Mouse (Mus musculus) stomach, postnatal 0 days (tissue): ENCODE data around the gene Psmc2. TPM values are rescaled to one million over a fixed set of nuclear protein-coding genes. Genes with fewer than 3 reads are reported as not detected.

ENCODE experiments used
- ATAC-seq: fragments of 200-750 bp; cut with Nextera tagmentation; 2 replicates; pipeline ENCODE4 v1.8.0; 2017; ENCODE audit not compliant: low FRiP score, low TSS enrichment
- DNase-seq: peaks from one replicate; pipeline ENCODE4 v3.0.0-alpha.2; 2016; ENCODE audit warnings: low spot score
- H3K27ac ChIP-seq: fragments of 300-500 bp; sonication (generic); replicated peaks from 2 replicates; pipeline ENCODE4 v1.5.1; 2014; ENCODE audit warnings: mild to moderate bottlenecking, control low read depth
- H3K27me3 ChIP-seq: fragments of 300-500 bp; sonication (generic); 2 replicates; pipeline ENCODE4 v1.6.1; 2014; ENCODE audit warnings: low read length; ENCODE audit not compliant: control insufficient read depth, insufficient read depth
- H3K36me3 ChIP-seq: fragments of 300-500 bp; sonication (generic); 2 replicates; pipeline ENCODE4 v1.6.1; 2014; ENCODE audit warnings: low read length, mixed read lengths; ENCODE audit not compliant: control insufficient read depth, insufficient read depth
- H3K4me1 ChIP-seq: fragments of 300-500 bp; sonication (generic); replicated peaks from 2 replicates; pipeline ENCODE4 v1.6.1; 2014; ENCODE audit warnings: antibody characterized with exemption; ENCODE audit not compliant: control insufficient read depth, insufficient read depth
- H3K4me2 ChIP-seq: fragments of 300-500 bp; sonication (generic); replicated peaks from 2 replicates; pipeline ENCODE4 v1.6.1; 2014; ENCODE audit warnings: low read depth, mild to moderate bottlenecking, control low read depth, moderate library complexity
- H3K4me3 ChIP-seq: fragments of 300-500 bp; sonication (generic); 2 replicates; pipeline ENCODE4 v1.5.1; 2014; ENCODE audit warnings: low read depth, low read length, control low read depth
- H3K9ac ChIP-seq: fragments of 300-500 bp; sonication (generic); 2 replicates; pipeline ENCODE4 v1.6.1; 2014; ENCODE audit warnings: mild to moderate bottlenecking, low read length, control low read depth, mixed read lengths
- H3K9me3 ChIP-seq: fragments of 300-500 bp; sonication (generic); 2 replicates; pipeline ENCODE4 v1.6.1; 2016; ENCODE audit warnings: low read length; ENCODE audit not compliant: control insufficient read depth
- CTCF ChIP-seq: IDR thresholded peaks from 2 replicates; pipeline ENCODE4 v1.5.1; 2016; ENCODE audit warnings: antibody characterized with exemption, low read depth, mild to moderate bottlenecking, moderate library complexity
- EP300 ChIP-seq: optimal IDR thresholded peaks from 2 replicates; pipeline ENCODE3; 2016; ENCODE audit warnings: antibody characterized with exemption
- WGBS: fragments of 180-500 bp; shearing (Covaris S2); extraction: QIAGEN DNeasy Blood & Tissue Kit; methylation state at CpG from one replicate; pipeline ENCODE4 v1.1.7; 2014; 5-methylcytosine and 5-hydroxymethylcytosine counted together
- polyA plus RNA-seq: library from polyadenylated mRNA; unstranded; fragments of >200 nt; fragmentation: Nextera tagmentation; extraction: Ambion mirVana; gene quantifications from 2 replicates; pipeline ENCODE4 v1.2.1, GENCODE M21; 2015

Gene Psmc2
- polyA plus RNA-seq, 1 experiment from 2014 or later: 127 TPM

DNA sequence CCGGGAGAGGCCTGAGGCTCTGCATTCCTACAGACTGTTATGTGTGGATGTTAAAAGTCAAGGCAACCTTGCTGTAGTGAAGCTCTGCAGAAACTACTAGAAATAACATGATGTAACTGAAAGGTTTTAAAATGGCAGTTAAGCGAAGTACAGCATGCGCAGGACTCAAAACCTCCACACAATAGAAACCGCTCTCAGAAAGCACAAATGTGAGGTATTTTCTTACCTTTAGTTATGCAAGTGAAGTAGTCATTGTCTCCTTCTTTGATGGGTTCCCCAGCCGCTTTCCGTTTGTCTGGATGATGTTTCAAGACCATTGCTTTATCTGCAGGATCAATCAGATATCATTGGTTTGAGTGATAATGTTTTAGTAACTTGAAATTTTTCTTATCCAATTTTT lies 8.6 kb upstream of the Psmc2 start:
- no peak for ATAC-seq
- no peak for TF ChIP-seq CTCF
- no peak for TF ChIP-seq EP300

DNA sequence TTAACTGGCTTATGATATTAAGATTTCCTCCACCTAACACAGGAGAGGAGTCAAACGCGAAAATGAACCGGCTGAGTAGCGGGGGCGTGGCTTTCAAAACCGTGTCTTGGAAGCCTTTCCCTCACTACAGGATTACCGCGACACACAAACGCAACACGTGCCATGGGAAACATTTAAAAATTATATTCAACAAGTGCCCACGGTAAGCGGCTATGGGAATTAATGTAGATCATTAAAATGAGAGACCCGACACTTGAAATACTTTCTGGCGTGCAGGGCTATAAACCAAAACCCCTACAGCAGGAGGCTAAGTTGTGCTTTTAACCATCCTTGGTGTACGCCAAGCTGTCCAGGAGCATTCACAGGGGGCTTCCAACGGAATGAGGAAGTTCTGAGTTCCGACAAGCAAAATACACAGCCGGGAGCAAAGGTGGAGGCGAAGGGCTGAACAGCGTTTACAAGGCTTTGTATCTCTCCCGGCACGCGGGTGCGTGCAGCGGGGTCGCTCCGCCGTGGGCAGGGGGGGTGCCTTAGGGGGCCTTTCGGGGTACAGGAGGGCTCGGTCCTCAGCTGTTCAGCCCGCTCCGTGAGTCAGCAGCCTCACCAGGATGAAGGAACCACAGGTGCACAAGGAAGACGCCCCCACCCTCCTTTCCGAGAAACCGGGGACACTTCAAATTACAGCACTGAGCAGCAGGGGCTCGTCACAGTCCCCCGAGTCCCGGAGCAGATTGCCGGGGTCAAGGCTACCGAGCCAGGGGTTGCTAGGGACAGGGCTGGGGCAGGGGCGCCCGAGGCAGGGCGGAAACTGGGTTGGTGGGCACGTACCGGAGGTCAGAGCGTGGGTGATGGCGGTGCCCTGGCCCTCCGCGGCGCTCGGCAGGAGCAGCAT lies 676 bp upstream of the Psmc2 start:
- no peaks in the 10 kb centered on the region for H3K27me3 ChIP-seq
- peaks cover 14% of the 10 kb centered on the region; the same call in 1 of the 2 replicates for H3K36me3 ChIP-seq
- H3K4me1 ChIP-seq: no peaks in the 10 kb centered on the region
- peak overlapping the region; percentile 73 for H3K27ac ChIP-seq
- DNase-seq: peak; percentile 42
- peak overlapping the region; percentile 95 for H3K4me3 ChIP-seq
- under 1% methylated on average over 51 of the region's 51 CpGs for WGBS
- TF ChIP-seq CTCF (no peak), EP300 (no peak)
- peak overlapping the region; percentile 77 for H3K9ac ChIP-seq
- no peaks in the 10 kb centered on the region for H3K9me3 ChIP-seq
- ATAC-seq: peak; percentile 31
- H3K4me2 ChIP-seq: peak overlapping the region; percentile 98

More for the DNA sequence above, 8.6 kb upstream of the Psmc2 start:
- Histone ChIP-seq H3K9me3 (no peaks in the 10 kb centered on the region), H3K4me3 (no peak overlapping the region), H3K4me1 (no peaks in the 10 kb centered on the region), H3K36me3 (peaks cover 23% of the 10 kb centered on the region; the same call in 1 of the 2 replicates), H3K27me3 (no peaks in the 10 kb centered on the region), H3K27ac (no peak overlapping the region), H3K4me2 (no peak overlapping the region), H3K9ac (no peak overlapping the region)
- 94% methylated on average over 6 of the region's 6 CpGs for WGBS
- no peak for DNase-seq

DNA sequence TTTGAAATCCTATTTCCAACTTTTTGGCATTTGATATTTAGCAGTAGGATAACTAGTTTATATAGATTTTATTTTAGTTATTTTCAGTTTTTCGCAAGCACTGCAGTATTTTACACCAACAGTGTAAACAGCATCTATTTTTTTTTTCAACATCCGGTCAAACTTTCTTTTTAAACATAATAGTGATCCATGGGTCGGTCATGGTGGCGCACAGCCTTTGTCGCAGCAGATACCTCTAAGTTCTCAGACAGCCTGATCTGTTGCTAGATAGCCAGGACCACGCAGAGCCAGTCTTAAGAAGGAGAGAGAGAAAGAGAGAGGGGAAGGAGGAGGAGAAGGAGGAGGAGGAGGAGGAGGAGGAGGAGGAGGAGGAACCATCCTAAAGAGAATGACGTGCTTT lies 693 bp downstream of the Psmc2 start:
- no peaks in the 10 kb centered on the region for H3K9me3 ChIP-seq
- H3K4me3 ChIP-seq: no peak overlapping the region
- no peak for ATAC-seq
- H3K4me2 ChIP-seq: peak overlapping the region; percentile 60; the same call in 1 of the 2 replicates
- no peaks in the 10 kb centered on the region for H3K27me3 ChIP-seq
- DNase-seq: no peak
- H3K36me3 ChIP-seq: peaks cover 13% of the 10 kb centered on the region; the same call in 1 of the 2 replicates
- no peak overlapping the region; the same call in 1 of the 2 replicates for H3K27ac ChIP-seq
- no peak overlapping the region for H3K9ac ChIP-seq
- 79% methylated on average over 7 of the region's 7 CpGs for WGBS
- no peaks in the 10 kb centered on the region for H3K4me1 ChIP-seq
- TF ChIP-seq CTCF: no peak
- TF ChIP-seq EP300: no peak

DNA sequence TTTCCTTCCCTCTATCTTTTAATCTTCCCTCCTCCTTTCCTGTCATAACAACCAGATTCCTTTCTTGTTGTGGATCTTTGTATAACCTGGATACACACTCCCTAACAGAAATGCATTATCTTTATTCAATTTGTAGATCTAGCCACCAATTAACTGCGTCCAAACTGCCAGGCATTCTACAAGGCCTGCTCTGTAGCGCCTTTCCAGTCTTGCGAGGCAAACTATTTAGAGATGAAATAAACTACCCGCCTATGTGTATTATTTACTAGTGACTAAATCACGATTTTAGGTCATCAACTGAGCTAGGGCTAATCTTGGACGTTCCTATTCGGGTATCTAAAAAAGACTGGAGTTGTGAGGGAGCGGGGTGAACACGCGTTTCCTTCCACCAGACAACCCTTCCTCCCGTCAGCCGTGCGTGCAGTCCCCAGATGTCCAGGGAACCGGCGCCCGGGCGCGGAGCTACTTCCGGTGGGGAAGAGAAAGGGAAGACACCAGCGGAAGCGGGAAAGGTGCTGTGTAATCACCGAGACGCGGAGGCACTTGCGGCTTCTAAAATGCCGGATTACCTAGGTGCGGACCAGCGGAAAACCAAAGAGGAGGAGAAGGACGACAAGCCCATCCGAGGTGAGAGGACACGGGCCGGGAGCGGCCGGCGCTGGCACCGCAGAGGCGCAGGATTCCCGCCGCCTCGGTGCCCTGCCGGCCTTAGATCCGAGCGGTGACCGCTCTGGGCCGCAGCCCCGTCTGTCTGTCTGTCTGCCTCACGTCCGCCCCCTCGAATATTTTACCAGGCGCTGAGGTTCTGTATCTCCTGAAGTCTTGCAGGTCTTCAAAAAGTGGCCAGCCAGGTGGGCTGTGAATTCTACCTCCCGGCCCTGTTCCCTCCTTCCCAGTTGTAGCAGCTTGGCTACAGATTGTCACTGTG lies 1.4 kb downstream of the Psmc2 start:
- H3K4me2 ChIP-seq: peak overlapping the region; percentile 60
- peak overlapping the region; percentile 91 for H3K9ac ChIP-seq
- no peaks in the 10 kb centered on the region for H3K4me1 ChIP-seq
- DNase-seq (peak; percentile 94), ATAC-seq (peak; percentile 91)
- H3K27me3 ChIP-seq: no peaks in the 10 kb centered on the region
- H3K4me3 ChIP-seq: peak overlapping the region; percentile 98
- H3K9me3 ChIP-seq: no peaks in the 10 kb centered on the region
- peaks cover 7% of the 10 kb centered on the region; the same call in 1 of the 2 replicates for H3K36me3 ChIP-seq
- 2% methylated on average over 47 of the region's 51 CpGs for WGBS
- H3K27ac ChIP-seq: peak overlapping the region; percentile 85
- TF ChIP-seq EP300 (no peak), CTCF (no peak)

DNA sequence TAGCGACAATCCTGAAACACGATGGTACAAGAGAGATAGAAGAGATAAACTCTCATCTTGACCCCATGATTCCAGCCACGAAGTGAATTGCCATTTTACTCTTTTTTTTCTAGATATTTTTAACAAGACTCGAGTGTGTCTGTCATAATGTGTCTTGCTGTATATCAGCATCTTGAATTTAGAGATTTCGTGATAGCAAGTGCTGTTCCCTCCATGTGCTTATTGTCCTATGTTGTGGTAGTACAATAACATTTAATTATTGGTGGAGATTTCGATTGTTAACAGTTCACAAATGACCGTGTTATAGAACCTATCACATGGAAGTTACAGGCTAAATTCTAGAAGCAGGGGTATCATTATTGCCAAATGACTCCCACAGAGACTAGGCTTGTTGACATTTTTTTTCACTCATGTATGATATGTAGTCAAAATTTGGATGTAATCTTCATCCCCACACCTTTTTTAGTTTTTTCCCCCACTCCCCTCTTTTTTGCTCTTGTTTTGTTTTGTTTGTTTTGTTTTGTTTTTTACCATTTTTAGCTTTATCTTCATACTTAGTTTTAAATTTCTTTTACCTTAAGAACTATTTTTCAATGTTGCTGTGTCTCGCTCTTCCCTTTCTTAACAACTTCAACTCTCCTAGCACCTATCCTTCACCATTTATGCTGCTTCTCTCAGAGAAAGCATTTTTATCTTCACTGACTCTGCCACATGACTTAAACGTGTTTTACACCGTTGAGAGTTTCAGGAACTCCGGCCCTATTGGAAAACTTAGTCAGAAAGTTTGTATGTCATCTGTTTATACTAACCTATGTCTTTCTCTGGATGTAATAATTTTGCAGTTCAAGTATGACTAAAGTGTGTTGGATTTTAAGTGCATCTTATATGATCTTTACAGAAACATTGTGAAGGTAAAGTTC lies 2.4 kb downstream of the Psmc2 start:
- TF ChIP-seq CTCF (no peak), EP300 (no peak)
- Histone ChIP-seq H3K27me3 (no peaks in the 10 kb centered on the region), H3K4me1 (no peaks in the 10 kb centered on the region), H3K36me3 (peaks cover 6% of the 10 kb centered on the region; the same call in 1 of the 2 replicates), H3K9me3 (no peaks in the 10 kb centered on the region), H3K4me3 (peak overlapping the region; percentile 98), H3K4me2 (peak overlapping the region; percentile 60), H3K27ac (peak overlapping the region; percentile 85), H3K9ac (peak overlapping the region; percentile 91)
- WGBS: 31% methylated on average over 11 of the region's 11 CpGs
- ATAC-seq (no peak), DNase-seq (no peak)
